Mouse (Mus musculus) olfactory bulb, adult 2 months (tissue): ENCODE measurements around the gene Uhrf1bp1.

Source experiments
- CTCF ChIP-seq: fragments of 200-500 bp; IDR thresholded peaks from 2 replicates; pipeline ENCODE4 v1.5.1; 2012; ENCODE audit warnings: low read depth, mild to moderate bottlenecking, low read length, moderate library complexity; ENCODE audit not compliant: insufficient read depth
- POLR2A ChIP-seq: fragments of 200-500 bp; IDR thresholded peaks from 2 replicates; pipeline ENCODE4 v1.6.1; 2012; ENCODE audit warnings: mild to moderate bottlenecking, low read depth, low read length, moderate library complexity; ENCODE audit not compliant: insufficient read depth

GRCm38 (mm10) chr17:27911371-27911770 is 55.1 kb downstream of the Uhrf1bp1 start:
- TF ChIP-seq CTCF: no peak
- no peak for TF ChIP-seq POLR2A
